Mouse (Mus musculus): ENCODE measurements around the gene Slc39a11.

DNA sequence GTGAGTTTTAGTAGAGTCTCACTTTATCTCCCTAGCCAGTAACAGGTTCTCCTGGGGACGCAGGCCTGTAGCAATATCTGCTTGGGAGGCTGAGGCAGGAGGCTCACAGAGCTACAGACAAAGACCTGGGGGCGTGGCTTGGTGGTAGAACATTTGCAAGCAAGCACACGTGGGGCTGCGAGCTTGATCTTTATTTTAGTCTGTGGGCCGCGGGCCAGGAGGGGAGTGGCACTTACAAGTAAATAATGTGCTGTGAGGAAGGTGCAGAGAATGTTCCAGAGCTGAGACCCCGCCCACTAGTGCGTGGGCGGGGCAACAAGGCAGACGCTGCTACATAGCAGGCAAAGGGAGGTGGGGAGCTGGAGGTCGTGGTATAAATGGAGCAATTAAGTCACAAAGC lies 250.3 kb downstream of the Slc39a11 start:
- TF ChIP-seq CTCF (IDR thresholded peaks at IDR 0.05; ENCODE audit: low read depth) (no peak), EP300 (IDR thresholded peaks at IDR 0.05; ENCODE audit: low read depth) (no peak)
